Mouse (Mus musculus) ES-E14 (cell line): ENCODE measurements around the gene Ntm. TPM values are rescaled to one million over a fixed set of nuclear protein-coding genes. Genes with fewer than 3 reads are reported as not detected.
A peak's percentile ranks its signal among the peaks of the same experiment; 100 is the strongest.

Experiments
- DNase-seq: peaks from one replicate; pipeline ENCODE4 v3.0.0-alpha.2; 2013; ENCODE audit warnings: low read depth, low spot score
- H3K27ac ChIP-seq: 2 replicates; pipeline ENCODE4 v1.5.1; 2012; ENCODE audit warnings: low read depth, mild to moderate bottlenecking, low read length, moderate library complexity, mixed read lengths; ENCODE audit not compliant: poor library complexity, insufficient read depth, severe bottlenecking
- H3K36me3 ChIP-seq: 2 replicates; pipeline ENCODE4 v1.6.1; 2012; ENCODE audit warnings: mild to moderate bottlenecking, low read length, moderate library complexity, mixed read lengths; ENCODE audit not compliant: control insufficient read depth, poor library complexity, insufficient read depth, severe bottlenecking
- H3K4me1 ChIP-seq, 2 experiments: fragments of 150-350 bp in 1 of 2; sonication (generic) in 1 of 2; 2 replicates each; pipeline ENCODE4 v1.6.1; 2012; ENCODE audit warnings: low read length in 2 of 2, mild to moderate bottlenecking in 1 of 2, mixed read lengths in 1 of 2; ENCODE audit not compliant: control insufficient read depth in 2 of 2, insufficient read depth in 2 of 2, poor library complexity in 1 of 2
- H3K4me3 ChIP-seq, 2 experiments: fragments of 150-350 bp in 1 of 2; sonication (generic) in 1 of 2; 2 replicates each; pipeline ENCODE4 v1.5.1; 2012; ENCODE audit warnings: low read length in 2 of 2, low read depth in 1 of 2, mild to moderate bottlenecking in 1 of 2, mixed read lengths in 1 of 2; ENCODE audit not compliant: insufficient read depth in 1 of 2, poor library complexity in 1 of 2, severe bottlenecking in 1 of 2
- H3K9ac ChIP-seq: 2 replicates; pipeline ENCODE4 v1.6.1; 2012; ENCODE audit warnings: low read depth, mild to moderate bottlenecking, low read length, mixed read lengths; ENCODE audit not compliant: poor library complexity, insufficient read depth, severe bottlenecking
- H3K9me3 ChIP-seq: fragments of 150-350 bp; sonication (generic); 2 replicates; pipeline ENCODE4 v1.6.1; 2012; ENCODE audit warnings: low read depth, mild to moderate bottlenecking, low read length; ENCODE audit not compliant: control insufficient read depth, insufficient read depth
- CHD2 ChIP-seq: IDR thresholded peaks from 2 replicates; pipeline ENCODE4 v1.6.1; 2014; ENCODE audit warnings: mild to moderate bottlenecking, low read depth, low read length, inconsistent platforms
- HCFC1 ChIP-seq: IDR thresholded peaks from 2 replicates; pipeline ENCODE4 v1.6.1; 2012; ENCODE audit warnings: low read length, inconsistent platforms, borderline replicate concordance; ENCODE audit not compliant: insufficient read depth
- MAFK ChIP-seq: IDR thresholded peaks from 2 replicates; pipeline ENCODE4 v1.6.1; 2014; ENCODE audit warnings: mild to moderate bottlenecking, low read depth, low read length, inconsistent platforms; ENCODE audit not compliant: insufficient read depth
- ZC3H11A ChIP-seq: IDR thresholded peaks from 2 replicates; pipeline ENCODE4 v1.6.1; 2012; ENCODE audit warnings: low read depth, mild to moderate bottlenecking, inconsistent platforms, low read length, borderline replicate concordance
- ZNF384 ChIP-seq: IDR thresholded peaks from 2 replicates; pipeline ENCODE4 v1.6.1; 2012; ENCODE audit warnings: low read depth, low read length, inconsistent platforms
- in situ Hi-C, 2 experiments: fragments of 600-800 bp; cut with MboI; formaldehyde crosslinking; loops; one replicate each; pipeline ENCODE4 v1.15.1; 2025; ENCODE audit warnings: low sequenced_read_pairs in 2 of 2, inconsistent platforms in 1 of 2; ENCODE audit not compliant: unreplicated experiment in 2 of 2
- total RNA-seq: library from RNA; depleted of rRNA; stranded (reverse); fragments of 300-350 nt; gene quantifications from 2 replicates; pipeline ENCODE4 v1.2.3, GENCODE M21; 2012

Ntm gene
- total RNA-seq, 1 experiment = 0.67 TPM

- H3K4me3 ChIP-seq = 0 out of 4 replicates have a peak overlapping the region, but pooled peaks of 1 of the 2 experiments have one; percentile 30
- H3K36me3 ChIP-seq = no peaks in the 10 kb centered on the region
- 0 out of 4 replicates have a peak, but pooled peaks cover 0 to 1% of the 10 kb centered on the region in 2 experiments for H3K4me1 ChIP-seq
- no peak for TF ChIP-seq CHD2
- in situ Hi-C loops = no loop called here
- H3K9me3 ChIP-seq = no peaks in the 10 kb centered on the region
- DNase-seq = no peak
- H3K9ac ChIP-seq = no peak overlapping the region
- H3K27ac ChIP-seq = no peak overlapping the region
Measured at GRCm38 (mm10) chr9:29961954-29962867, 730 bp downstream of the Ntm start.

GRCm38 (mm10) chr9:29961512-29961911 is 1.4 kb downstream of the Ntm start:
- no peak overlapping the region for H3K4me3 ChIP-seq

GRCm38 (mm10) chr9:29960741-29961140 is 2.2 kb downstream of the Ntm start:
- no peak for TF ChIP-seq MAFK
- H3K4me3 ChIP-seq = no peak overlapping the region
- DNase-seq = no peak
- H3K27ac ChIP-seq = no peak overlapping the region
- no peaks in the 10 kb centered on the region for H3K9me3 ChIP-seq
- in situ Hi-C loops = no loop called here
- H3K4me1 ChIP-seq = 0 out of 4 replicates have a peak, but pooled peaks cover 0 to 1% of the 10 kb centered on the region in 2 experiments
- no peaks in the 10 kb centered on the region for H3K36me3 ChIP-seq
- no peak overlapping the region for H3K9ac ChIP-seq

More at GRCm38 (mm10) chr9:29961512-29961911, 1.4 kb downstream of the Ntm start:
- no peak for DNase-seq
- no peaks in the 10 kb centered on the region for H3K9me3 ChIP-seq
- in situ Hi-C loops = no loop called here
- no peak overlapping the region for H3K27ac ChIP-seq
- TF ChIP-seq ZNF384 (no peak), HCFC1 (no peak), CHD2 (no peak), ZC3H11A (no peak), MAFK (no peak)
- H3K36me3 ChIP-seq = no peaks in the 10 kb centered on the region
- no peak overlapping the region for H3K9ac ChIP-seq
- H3K4me1 ChIP-seq = 0 out of 4 replicates have a peak, but pooled peaks cover 0 to 1% of the 10 kb centered on the region in 2 experiments

- no peak for DNase-seq
- Histone ChIP-seq H3K27ac (no peak overlapping the region), H3K9ac (no peak overlapping the region), H3K4me3 (no peak overlapping the region), H3K9me3 (no peaks in the 10 kb centered on the region), H3K36me3 (no peaks in the 10 kb centered on the region), H3K4me1 (0 out of 4 replicates have a peak, but pooled peaks cover 0 to 1% of the 10 kb centered on the region in 2 experiments)
- TF ChIP-seq HCFC1 (no peak), ZNF384 (no peak), MAFK (no peak), ZC3H11A (no peak), CHD2 (no peak)
- in situ Hi-C loops = no loop called here
Measured at GRCm38 (mm10) chr9:29960236-29960635, 2.7 kb downstream of the Ntm start.

GRCm38 (mm10) chr9:29956936-29957335 is 6.0 kb downstream of the Ntm start:
- TF ChIP-seq CHD2 (no peak), MAFK (no peak), ZNF384 (no peak), ZC3H11A (no peak), HCFC1 (no peak)
- Histone ChIP-seq H3K9me3 (no peaks in the 10 kb centered on the region), H3K27ac (no peak overlapping the region), H3K4me3 (no peak overlapping the region), H3K9ac (no peak overlapping the region), H3K4me1 (no peaks in the 10 kb centered on the region), H3K36me3 (no peaks in the 10 kb centered on the region)
- no peak for DNase-seq
- in situ Hi-C loops = no loop called here
